Mouse (Mus musculus) hindbrain, postnatal 0 days (tissue): ENCODE measurements at regions not wholly inside any gene's neighbourhood (a gene's known extent, or its start where the extent isn't known, plus 50 kb on each side); places are given as distances from the start of the nearest gene placed in this dataset.

Experiments used
- ATAC-seq: fragments of 200-750 bp; cut with Nextera tagmentation; 2 replicates; pipeline ENCODE4 v1.8.0; 2017; ENCODE audit warnings: mild to moderate bottlenecking, moderate TSS enrichment, moderate library complexity
- DNase-seq: peaks from one replicate; pipeline ENCODE4 v3.0.0-alpha.2; 2015; ENCODE audit warnings: low spot score
- H3K27ac ChIP-seq: fragments of 300-500 bp; sonication (generic); 2 replicates; pipeline ENCODE4 v1.5.1; 2014; ENCODE audit warnings: mild to moderate bottlenecking
- H3K27me3 ChIP-seq: fragments of 300-500 bp; sonication (generic); 2 replicates; pipeline ENCODE4 v1.6.1; 2014; ENCODE audit warnings: low read length, mixed read lengths; ENCODE audit not compliant: insufficient read depth
- H3K36me3 ChIP-seq: fragments of 300-500 bp; sonication (generic); 2 replicates; pipeline ENCODE4 v1.6.1; 2014; ENCODE audit warnings: low read length, mixed read lengths; ENCODE audit not compliant: insufficient read depth
- H3K4me1 ChIP-seq: fragments of 300-500 bp; sonication (generic); 2 replicates; pipeline ENCODE4 v1.6.1; 2014; ENCODE audit warnings: antibody characterized with exemption, low read length, mixed read lengths; ENCODE audit not compliant: insufficient read depth
- H3K4me2 ChIP-seq: fragments of 300-500 bp; sonication (generic); 2 replicates; pipeline ENCODE4 v1.6.1; 2014; ENCODE audit warnings: low read depth, mild to moderate bottlenecking, low read length, moderate library complexity, mixed read lengths
- H3K4me3 ChIP-seq: fragments of 300-500 bp; sonication (generic); 2 replicates; pipeline ENCODE4 v1.5.1; 2014; ENCODE audit warnings: low read length
- H3K9ac ChIP-seq: fragments of 300-500 bp; sonication (generic); replicated peaks from 2 replicates; pipeline ENCODE4 v1.6.1; 2014; ENCODE audit warnings: mild to moderate bottlenecking, low read length, moderate library complexity, mixed read lengths
- H3K9me3 ChIP-seq: fragments of 300-500 bp; sonication (generic); 2 replicates; pipeline ENCODE4 v1.6.1; 2016; ENCODE audit warnings: low read length, mixed read lengths
- CTCF ChIP-seq: IDR thresholded peaks from 2 replicates; pipeline ENCODE4 v1.5.1; 2016; ENCODE audit warnings: antibody characterized with exemption, control low read depth, low read depth
- WGBS: fragments of 180-500 bp; shearing (Covaris S2); extraction: QIAGEN DNeasy Blood & Tissue Kit; methylation state at CpG from one replicate; pipeline ENCODE4 v1.1.7; 2014; 5-methylcytosine and 5-hydroxymethylcytosine counted together

DNA sequence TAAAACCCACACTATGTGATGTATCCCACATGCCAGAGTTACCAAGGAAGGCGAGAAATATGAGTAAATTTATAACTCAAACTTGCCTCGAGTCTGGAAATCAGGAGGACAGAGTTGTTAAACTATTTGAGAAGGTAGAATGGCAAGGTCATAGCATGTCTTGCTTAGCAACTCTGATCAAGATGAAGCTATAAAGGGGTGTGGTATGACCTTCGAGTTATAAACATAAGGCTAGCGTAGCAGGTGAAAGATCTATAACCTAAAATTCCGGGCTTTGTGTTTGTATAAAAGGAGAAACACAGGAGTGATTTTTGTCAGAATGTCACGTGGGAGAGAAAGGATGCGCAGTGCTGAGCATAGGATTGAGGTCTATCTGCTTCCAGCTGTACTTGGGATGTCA is 490.0 kb downstream of the 1190002N15Rik start:
- Histone ChIP-seq H3K4me2 (no peak overlapping the region), H3K27ac (no peak overlapping the region), H3K27me3 (no peaks in the 10 kb centered on the region), H3K9me3 (no peaks in the 10 kb centered on the region), H3K4me3 (no peak overlapping the region), H3K9ac (no peak overlapping the region), H3K4me1 (no peaks in the 10 kb centered on the region), H3K36me3 (no peaks in the 10 kb centered on the region)
- 91% methylated on average over 7 of the region's 7 CpGs for WGBS
- ATAC-seq = no peak
- TF ChIP-seq CTCF = no peak
- DNase-seq = no peak

DNA sequence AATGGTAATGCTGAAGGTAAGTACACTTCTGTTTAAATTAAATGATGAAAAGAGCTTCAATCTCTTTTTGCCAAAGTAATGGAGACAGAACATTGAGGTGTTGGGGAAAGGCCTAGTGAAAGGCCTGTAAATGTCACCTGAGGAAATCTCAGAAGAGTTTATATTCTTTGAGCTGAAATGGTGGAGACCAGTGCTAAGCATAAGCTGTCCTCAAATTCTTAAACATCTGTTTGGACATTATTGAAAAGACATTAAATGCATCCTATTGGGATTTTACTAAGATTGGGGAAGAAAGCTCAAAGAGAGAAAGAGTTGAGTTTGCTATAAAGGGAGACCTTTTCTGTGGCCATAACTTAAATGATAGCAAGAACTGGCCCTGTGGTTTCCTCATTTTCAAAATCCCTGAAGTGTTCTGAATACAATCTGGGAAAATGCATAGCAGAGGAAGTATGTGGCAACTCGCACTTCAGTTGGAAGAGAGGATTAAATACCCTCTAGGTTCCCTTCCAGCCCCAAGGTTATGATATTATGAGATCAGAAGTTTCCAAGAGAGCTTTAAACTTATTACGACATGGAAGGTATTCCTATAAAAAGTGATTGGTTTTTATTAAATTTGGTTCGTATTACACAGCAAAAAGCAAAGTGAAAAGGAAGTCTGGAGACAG is 492.3 kb downstream of the 1190002N15Rik start:
- no peaks in the 10 kb centered on the region for H3K9me3 ChIP-seq
- no peaks in the 10 kb centered on the region for H3K36me3 ChIP-seq
- WGBS = 87% methylated on average over 3 of the region's 3 CpGs
- no peak for TF ChIP-seq CTCF
- no peak for ATAC-seq
- no peak overlapping the region for H3K4me2 ChIP-seq
- H3K9ac ChIP-seq = no peak overlapping the region
- no peaks in the 10 kb centered on the region for H3K27me3 ChIP-seq
- no peak overlapping the region for H3K4me3 ChIP-seq
- DNase-seq = no peak
- no peak overlapping the region for H3K27ac ChIP-seq
- H3K4me1 ChIP-seq = no peaks in the 10 kb centered on the region

DNA sequence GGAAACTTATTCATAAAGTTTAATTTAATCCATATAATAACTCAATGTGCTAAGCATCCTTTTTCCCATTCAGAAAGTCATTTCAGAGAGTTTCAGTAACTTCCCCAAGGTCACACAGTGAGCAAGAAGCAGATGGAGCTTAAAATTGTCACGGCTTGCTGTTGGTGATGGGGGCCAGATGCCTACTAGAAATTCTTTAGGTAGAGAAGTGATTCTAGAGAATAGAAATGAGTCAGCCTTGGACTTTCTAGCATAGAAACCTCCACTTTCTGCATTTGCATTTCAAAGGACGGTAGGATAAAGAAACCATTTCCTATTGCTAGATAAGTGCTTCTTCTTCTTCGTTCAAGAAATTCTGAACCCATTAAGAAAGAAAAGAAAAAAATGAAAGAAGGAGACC is 514.1 kb downstream of the 1190002N15Rik start:
- H3K36me3 ChIP-seq = no peaks in the 10 kb centered on the region
- TF ChIP-seq CTCF = no peak
- WGBS = 52% methylated on average over 3 of the region's 3 CpGs
- no peak for DNase-seq
- no peaks in the 10 kb centered on the region for H3K4me1 ChIP-seq
- H3K27ac ChIP-seq = no peak overlapping the region
- H3K9ac ChIP-seq = no peak overlapping the region
- H3K27me3 ChIP-seq = no peaks in the 10 kb centered on the region
- H3K4me3 ChIP-seq = no peak overlapping the region
- H3K4me2 ChIP-seq = no peak overlapping the region
- no peaks in the 10 kb centered on the region for H3K9me3 ChIP-seq
- ATAC-seq = no peak

DNA sequence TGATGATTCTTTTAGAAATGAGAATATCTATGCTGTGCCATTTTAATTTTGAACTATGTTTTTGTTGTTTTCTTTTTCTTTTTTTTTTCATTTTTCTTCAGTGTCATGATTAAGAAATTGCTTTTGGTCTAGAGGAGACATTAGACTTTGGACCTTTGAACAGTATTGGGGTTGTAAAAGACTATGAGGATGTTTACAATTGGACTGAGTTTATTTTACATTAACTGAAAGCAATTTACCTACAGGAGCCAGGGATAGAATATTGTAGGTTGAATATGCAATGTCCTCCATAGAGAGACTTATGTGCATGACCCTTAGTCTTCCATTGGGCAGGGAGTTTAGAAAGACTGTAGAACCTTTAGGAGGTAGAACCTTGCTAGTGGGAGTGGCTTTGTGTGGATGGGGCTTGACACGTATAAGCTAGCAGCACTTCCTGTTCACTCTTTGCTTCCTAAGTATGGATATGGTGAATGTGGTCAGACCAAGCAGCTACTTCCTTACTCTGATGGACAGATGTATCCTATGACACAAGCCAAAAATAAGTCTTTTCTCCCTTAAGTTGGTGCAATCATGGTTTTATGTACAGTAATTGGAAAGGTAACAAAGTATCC is 516.5 kb downstream of the 1190002N15Rik start:
- Histone ChIP-seq H3K27ac (no peak overlapping the region), H3K9me3 (no peaks in the 10 kb centered on the region), H3K9ac (no peak overlapping the region), H3K4me3 (no peak overlapping the region), H3K4me1 (no peaks in the 10 kb centered on the region), H3K4me2 (no peak overlapping the region), H3K36me3 (no peaks in the 10 kb centered on the region), H3K27me3 (no peaks in the 10 kb centered on the region)
- ATAC-seq (no peak), DNase-seq (no peak)
- no peak for TF ChIP-seq CTCF
- 94% methylated on average over 1 of the region's 1 CpGs for WGBS

DNA sequence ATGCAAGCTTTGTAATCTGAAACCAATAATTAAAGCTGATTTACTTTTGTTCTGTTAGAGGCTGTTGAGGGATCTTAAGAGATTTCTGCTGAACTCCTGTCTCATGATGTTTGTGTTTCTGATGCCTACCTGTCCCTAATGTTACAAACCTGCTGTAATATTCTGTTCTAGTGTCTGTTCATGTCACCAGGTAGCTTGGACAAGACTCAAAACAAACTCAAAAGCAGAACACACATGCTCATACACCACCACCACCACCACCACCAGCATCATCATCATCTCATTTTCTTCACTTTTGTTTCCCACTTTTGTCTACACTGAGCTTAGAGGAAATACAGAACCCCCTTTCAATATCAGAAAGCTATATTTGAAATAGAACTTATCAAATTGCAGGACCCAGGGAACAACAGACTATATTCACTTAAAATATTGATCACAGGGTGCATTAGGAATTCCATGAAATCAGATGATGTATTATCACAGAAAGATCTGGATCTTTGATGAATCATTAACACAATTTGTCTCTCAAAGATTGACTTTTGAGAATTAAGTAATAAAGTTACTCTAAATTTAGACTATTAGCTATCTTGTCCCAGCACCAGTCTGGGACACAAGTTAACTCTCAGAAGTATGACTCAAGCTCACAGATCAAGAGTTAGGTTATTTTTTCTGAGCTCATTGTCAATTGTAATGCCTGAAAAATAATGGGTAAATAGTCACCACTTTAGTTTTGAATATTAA is 521.0 kb downstream of the 1190002N15Rik start:
- Histone ChIP-seq H3K4me1 (no peaks in the 10 kb centered on the region), H3K9ac (no peak overlapping the region), H3K27me3 (no peaks in the 10 kb centered on the region), H3K9me3 (no peaks in the 10 kb centered on the region), H3K36me3 (no peaks in the 10 kb centered on the region), H3K4me3 (no peak overlapping the region), H3K4me2 (no peak overlapping the region), H3K27ac (no peak overlapping the region)
- ATAC-seq = no peak
- no peak for TF ChIP-seq CTCF
- no peak for DNase-seq

DNA sequence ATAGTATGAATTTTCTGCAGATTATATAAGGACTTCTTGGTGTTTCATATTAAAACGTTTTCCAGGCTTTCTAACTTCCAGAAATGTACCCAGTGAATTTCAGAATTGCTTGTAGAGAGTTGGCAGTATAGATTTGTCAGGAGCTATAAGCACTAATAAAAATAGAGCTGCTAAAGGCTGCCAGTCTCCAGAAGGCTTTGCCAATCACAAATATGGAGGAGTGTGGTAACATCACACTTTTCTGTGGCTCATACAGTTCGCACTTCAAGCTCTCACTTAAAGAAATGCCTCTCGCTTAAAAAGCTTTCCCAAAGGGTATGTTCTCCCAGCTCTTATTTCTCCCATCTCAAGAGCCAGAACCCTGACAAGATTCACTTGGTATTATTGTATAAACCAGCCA is 545.7 kb downstream of the 1190002N15Rik start:
- H3K27ac ChIP-seq = no peak overlapping the region
- H3K4me2 ChIP-seq = no peak overlapping the region
- ATAC-seq = no peak
- no peaks in the 10 kb centered on the region for H3K9me3 ChIP-seq
- no peak for TF ChIP-seq CTCF
- H3K9ac ChIP-seq = no peak overlapping the region
- 79% methylated on average over 3 of the region's 3 CpGs for WGBS
- no peaks in the 10 kb centered on the region for H3K27me3 ChIP-seq
- H3K36me3 ChIP-seq = no peaks in the 10 kb centered on the region
- H3K4me3 ChIP-seq = no peak overlapping the region
- H3K4me1 ChIP-seq = no peaks in the 10 kb centered on the region
- no peak for DNase-seq

DNA sequence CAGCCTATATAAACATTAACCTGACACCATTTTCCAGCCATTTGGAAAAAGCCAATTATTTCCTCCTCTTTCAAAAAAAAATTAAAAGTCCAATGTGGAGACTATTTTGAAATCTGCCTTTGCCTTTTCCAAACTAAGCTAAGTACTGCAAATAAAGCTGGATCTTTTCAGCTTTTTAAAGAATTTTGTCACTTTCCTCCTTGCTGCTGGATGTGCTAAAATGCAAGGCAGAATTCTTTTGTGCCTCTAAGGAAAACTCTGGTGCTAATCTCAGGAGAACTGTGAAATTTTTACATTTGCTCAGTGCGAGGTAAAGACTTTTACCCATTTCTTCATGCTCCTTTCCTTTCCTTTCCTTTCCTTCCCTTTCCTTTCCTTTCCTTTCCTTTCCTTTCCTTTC is 546.7 kb downstream of the 1190002N15Rik start:
- Histone ChIP-seq H3K4me3 (no peak overlapping the region), H3K27me3 (no peaks in the 10 kb centered on the region), H3K27ac (no peak overlapping the region), H3K9me3 (no peaks in the 10 kb centered on the region), H3K9ac (no peak overlapping the region), H3K4me1 (no peaks in the 10 kb centered on the region), H3K4me2 (no peak overlapping the region), H3K36me3 (no peaks in the 10 kb centered on the region)
- no peak for TF ChIP-seq CTCF
- 76% methylated on average over 1 of the region's 1 CpGs for WGBS
- ATAC-seq (no peak), DNase-seq (no peak)
